Mouse (Mus musculus): ENCODE measurements at regions not wholly inside any gene's neighbourhood (a gene's known extent, or its start where the extent isn't known, plus 50 kb on each side); places are given as distances from the start of the nearest gene placed in this dataset.

DNA sequence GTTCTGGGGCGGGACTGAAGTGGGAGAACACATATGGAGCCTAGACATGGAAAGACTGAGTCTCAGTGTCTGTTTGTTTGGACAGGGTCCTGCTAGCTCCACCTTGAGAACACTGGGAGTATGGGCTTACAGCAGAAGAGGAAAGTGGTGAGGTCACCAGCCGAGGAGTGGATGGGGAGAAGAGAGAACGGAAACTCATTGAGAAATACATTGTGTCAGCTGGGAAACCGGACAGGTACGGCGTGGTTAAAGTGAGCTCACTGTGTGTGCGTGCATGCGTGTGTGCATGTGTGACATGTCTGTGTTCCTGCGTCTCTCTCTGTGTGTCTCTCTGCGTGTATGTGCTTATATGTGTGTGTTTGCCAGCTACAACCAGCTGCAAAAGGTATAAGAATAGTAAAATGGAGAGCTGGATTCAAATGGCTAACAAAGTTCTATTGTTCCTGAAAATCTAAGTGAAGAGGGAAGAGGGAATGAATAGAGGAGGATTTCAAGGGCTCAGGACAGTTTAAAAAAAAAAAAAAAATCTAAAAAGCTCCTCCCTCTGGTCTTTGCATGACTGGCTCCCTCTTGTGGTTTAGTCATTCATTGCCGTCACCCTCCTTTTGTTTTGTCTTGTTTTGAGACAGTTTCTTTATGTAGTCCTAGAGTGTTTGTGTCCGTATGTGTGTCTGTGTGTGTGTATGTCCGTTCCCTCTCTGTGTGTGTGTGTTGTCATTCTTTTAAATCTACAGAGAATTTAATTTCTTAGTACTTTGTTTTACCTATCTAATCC lies 52.0 kb upstream of the Ak4 start:
- in situ Hi-C loops (cut with MboI, MseI) = loop anchor here in 1 of 2 experiments (25.0 kb wide), 1 partner anchor 1845 kb away; the partner anchor contains the start of gene Slc35d1

- in situ Hi-C loops (cut with MboI, MseI) = loop anchor here in 1 of 2 experiments (25.0 kb wide), 1 partner anchor 1847 kb away; the partner anchor contains the start of gene Slc35d1
Measured at GRCm38 (mm10) chr4:101365299-101365698, 53.8 kb upstream of the Ak4 start.

- in situ Hi-C loops (cut with MboI, MseI) = loop anchor here in 1 of 2 experiments (25.0 kb wide), 1 partner anchor 1848 kb away; the partner anchor contains the start of gene Slc35d1
Measured at GRCm38 (mm10) chr4:101364716-101365115, 54.4 kb upstream of the Ak4 start.

- in situ Hi-C loops (cut with MboI, MseI) = loop anchor here in 1 of 2 experiments (25.0 kb wide), 1 partner anchor 1849 kb away; the partner anchor contains the start of gene Slc35d1
Measured at GRCm38 (mm10) chr4:101363231-101363630, 55.8 kb upstream of the Ak4 start.

DNA sequence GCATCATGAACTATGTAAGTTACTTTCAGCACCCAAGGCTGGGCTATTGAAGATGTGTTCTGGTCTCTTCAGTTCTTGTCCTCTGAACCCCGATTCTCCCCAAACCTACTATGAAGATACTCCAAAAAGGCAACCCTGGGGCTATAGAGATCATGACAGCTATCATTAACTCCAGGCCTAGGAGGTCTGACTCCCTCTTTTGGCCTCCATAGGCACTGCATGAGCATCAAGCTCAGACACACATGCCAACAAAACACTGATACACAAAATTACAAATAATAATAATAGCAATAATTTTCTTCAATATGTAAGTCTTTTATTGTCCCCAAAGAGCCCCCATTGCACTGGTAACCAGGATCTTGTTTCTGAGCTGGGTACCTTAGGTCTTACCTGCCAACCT lies 57.3 kb upstream of the Ak4 start:
- in situ Hi-C loops (cut with MboI, MseI) = loop anchor here in 1 of 2 experiments (25.0 kb wide), 1 partner anchor 1851 kb away; the partner anchor contains the start of gene Slc35d1

- in situ Hi-C loops (cut with MboI, MseI) = loop anchor here in 1 of 2 experiments (25.0 kb wide), 1 partner anchor 1852 kb away; the partner anchor contains the start of gene Slc35d1
Measured at GRCm38 (mm10) chr4:101360296-101360695, 58.8 kb upstream of the Ak4 start.

- in situ Hi-C loops (cut with MboI, MseI) = loop anchor here in 1 of 2 experiments (25.0 kb wide), 1 partner anchor 1853 kb away; the partner anchor contains the start of gene Slc35d1
Measured at GRCm38 (mm10) chr4:101359119-101359518, 60.0 kb upstream of the Ak4 start.

GRCm38 (mm10) chr4:101358525-101358924 lies 60.6 kb upstream of the Ak4 start:
- in situ Hi-C loops (cut with MboI, MseI) = loop anchor here in 1 of 2 experiments (25.0 kb wide), 1 partner anchor 1854 kb away; the partner anchor contains the start of gene Slc35d1

GRCm38 (mm10) chr4:101357923-101358322 lies 61.2 kb upstream of the Ak4 start:
- in situ Hi-C loops (cut with MboI, MseI) = loop anchor here in 1 of 2 experiments (25.0 kb wide), 1 partner anchor 1854 kb away; the partner anchor contains the start of gene Slc35d1

DNA sequence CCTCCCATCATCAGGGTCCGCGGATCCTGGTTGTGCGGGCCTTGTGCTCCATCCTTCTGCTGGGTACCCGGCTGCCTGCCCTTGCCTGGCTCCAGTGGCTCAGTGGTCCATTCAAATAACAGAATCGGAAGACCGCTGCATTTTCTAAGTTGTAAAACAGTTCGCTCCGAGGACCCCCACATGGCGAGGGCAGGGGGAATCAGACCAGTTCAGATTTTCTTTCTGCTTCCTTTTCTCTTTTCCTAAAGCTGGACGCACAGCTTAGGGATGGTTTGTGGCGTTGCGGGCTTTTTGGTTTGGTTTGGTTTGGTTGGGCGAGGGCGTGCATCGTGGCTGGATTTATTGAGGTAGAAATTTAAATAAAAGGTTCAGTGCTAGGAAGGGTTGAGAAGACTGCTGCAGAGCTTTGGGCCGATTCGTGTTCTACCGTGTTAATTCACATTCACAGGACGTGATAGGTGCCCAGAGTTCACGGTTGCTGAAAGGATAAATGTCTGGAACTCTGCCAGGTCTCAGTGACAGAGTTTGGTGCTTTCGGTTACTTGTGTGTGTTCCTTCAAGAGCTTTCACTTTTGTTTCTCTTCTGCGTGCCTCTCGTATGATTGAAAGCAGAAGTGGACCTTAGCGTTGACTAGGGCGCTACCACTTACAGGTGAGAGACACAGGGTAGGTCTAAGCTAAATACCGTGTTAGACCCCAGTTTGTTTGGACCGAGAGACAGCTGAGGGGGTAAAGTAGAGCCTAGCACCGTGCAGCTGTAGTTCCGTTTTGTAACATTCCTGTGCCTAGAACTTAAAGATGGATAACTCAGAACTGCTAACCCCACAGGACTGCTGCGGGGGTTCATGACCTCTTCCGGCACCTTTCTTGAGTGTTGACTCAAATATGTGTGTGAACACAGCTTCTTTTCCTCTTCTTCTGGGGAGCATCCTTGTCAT lies 61.9 kb upstream of the Ak4 start:
- in situ Hi-C loops (cut with MboI, MseI) = loop anchor here in 1 of 2 experiments (25.0 kb wide), 1 partner anchor 1855 kb away; the partner anchor contains the start of gene Slc35d1

- in situ Hi-C loops (cut with MboI, MseI) = loop anchor here in 1 of 2 experiments (25.0 kb wide), 1 partner anchor 1856 kb away; the partner anchor contains the start of gene Slc35d1
Measured at GRCm38 (mm10) chr4:101356093-101356953, 62.8 kb upstream of the Ak4 start.

GRCm38 (mm10) chr4:101355431-101356092 lies 63.5 kb upstream of the Ak4 start:
- in situ Hi-C loops (cut with MboI, MseI) = loop anchor here in 1 of 2 experiments (25.0 kb wide), 1 partner anchor 1857 kb away; the partner anchor contains the start of gene Slc35d1

DNA sequence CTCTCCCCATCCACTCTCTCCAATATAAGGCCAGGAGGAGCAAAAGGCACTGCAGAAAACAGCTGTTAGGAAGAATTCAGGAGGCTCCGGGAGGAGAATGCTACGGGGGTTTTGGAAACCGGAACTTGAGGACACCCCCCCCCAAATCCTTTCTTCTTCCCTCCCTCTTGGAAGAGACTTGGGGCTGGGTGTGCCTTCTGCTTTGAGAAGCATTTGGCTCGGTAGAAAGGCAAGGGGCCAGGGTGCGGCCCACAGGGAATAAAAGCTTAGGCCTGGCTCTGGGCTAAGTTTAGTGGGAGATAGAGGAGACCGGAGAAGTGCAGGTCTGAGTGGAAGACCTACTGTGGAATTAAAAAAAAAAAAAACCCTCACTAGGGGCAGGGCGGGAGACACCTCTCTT lies 64.1 kb upstream of the Ak4 start:
- in situ Hi-C loops (cut with MboI, MseI) = loop anchor here (5.0 to 25.0 kb wide), 2 partner anchors 638 to 1857 kb away; partner anchors contain the start of gene Slc35d1 (in 1 of the 2)

DNA sequence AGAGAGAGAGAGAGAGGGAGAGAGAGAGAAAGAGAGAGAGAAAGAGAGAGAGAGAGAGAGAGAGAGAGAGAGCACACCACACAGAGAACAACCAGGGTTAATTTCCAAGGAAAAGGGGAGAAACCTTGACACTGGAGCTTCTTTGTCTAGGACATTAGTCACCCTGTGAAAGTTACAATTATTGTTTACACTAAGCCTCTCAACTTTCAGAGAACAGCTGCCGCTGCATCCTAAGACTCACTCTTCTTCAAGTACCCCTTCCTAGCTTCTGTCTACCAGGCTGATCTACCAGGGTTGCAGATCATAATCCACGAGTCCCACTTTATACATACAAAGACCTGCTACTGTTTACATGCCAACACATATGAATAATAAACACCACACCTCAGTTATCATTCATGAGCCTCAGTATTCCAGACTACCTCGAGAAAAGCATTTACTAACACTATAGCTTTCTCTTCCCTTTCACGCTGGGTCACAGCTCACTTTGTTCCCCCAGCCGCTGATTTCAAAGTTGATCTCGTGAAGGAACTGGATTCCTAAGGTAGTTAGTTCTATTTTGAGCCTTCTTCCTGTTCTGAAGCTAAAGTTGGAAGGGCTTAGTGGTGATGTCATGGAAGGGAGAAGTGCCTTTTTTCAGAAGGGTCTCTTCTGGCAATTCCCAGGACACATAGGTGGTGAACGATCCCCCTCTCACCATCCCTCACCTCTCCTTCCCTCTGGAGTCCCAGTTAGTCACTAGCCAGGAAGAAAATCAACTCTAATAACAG lies 64.8 kb upstream of the Ak4 start:
- in situ Hi-C loops (cut with MboI, MseI) = loop anchor here (5.0 to 25.0 kb wide), 2 partner anchors 637 to 1858 kb away; partner anchors contain the start of gene Slc35d1 (in 1 of the 2)

- in situ Hi-C loops (cut with MboI, MseI) = loop anchor here (5.0 to 25.0 kb wide), 2 partner anchors 635 to 1860 kb away; partner anchors contain the start of gene Slc35d1 (in 1 of the 2)
Measured at GRCm38 (mm10) chr4:101352178-101352577, 66.9 kb upstream of the Ak4 start.

DNA sequence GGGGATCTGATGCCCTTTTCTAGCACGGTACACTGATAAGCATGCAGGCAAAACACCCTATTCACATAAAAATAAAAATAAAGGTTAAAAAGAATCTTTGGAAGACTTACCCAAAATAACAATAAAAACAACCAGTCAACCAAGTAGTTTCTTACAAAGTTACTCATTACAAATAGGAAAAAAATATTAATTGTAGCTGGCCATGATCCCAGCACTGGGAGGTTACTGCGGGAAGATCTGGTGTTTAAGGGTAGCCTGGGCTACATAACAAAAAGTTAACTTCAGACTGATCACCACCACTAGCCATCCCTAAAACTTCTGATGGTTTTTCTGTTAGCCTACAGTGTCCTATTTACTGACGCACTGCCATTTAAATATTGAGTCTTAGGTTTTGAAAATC lies 67.4 kb upstream of the Ak4 start:
- in situ Hi-C loops (cut with MboI, MseI) = loop anchor here (5.0 to 25.0 kb wide), 2 partner anchors 634 to 1861 kb away; partner anchors contain the start of gene Slc35d1 (in 1 of the 2)

- in situ Hi-C loops (cut with MboI, MseI) = loop anchor here (5.0 to 25.0 kb wide), 2 partner anchors 633 to 1862 kb away; partner anchors contain the start of gene Slc35d1 (in 1 of the 2)
Measured at GRCm38 (mm10) chr4:101350656-101351055, 68.4 kb upstream of the Ak4 start.

DNA sequence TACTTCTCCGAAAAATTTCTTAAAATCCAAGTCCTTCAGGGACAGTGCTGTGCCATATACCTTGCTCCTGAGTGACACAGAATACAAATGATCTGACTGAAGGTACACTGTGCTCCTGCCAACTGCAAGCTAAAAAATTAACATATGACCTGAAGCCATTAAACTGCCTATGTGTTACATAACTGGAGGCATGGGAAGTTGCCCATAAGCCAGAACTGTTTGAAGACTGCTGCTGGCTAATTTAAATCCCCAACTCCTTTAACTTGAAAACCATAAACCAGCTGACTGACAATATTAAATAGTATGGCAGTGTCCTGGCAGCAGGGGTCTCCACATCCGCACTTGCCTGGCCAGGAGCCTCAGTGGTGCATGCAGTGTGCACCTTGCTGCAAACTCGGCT lies 68.9 kb upstream of the Ak4 start:
- in situ Hi-C loops (cut with MboI, MseI) = loop anchor here (5.0 to 25.0 kb wide), 2 partner anchors 633 to 1862 kb away; partner anchors contain the start of gene Slc35d1 (in 1 of the 2)

Data from T-helper 17 cell (primary cell).